Mouse (Mus musculus): Measurements from ENCODE around the gene Rhbdd1. TPM values are rescaled to one million over a fixed set of nuclear protein-coding genes. Genes with fewer than 3 reads are reported as not detected.

Gene Rhbdd1
- total and polyA plus RNA-seq, 3 experiments: 7.5 to 10.4 TPM; not detected in 1

DNA sequence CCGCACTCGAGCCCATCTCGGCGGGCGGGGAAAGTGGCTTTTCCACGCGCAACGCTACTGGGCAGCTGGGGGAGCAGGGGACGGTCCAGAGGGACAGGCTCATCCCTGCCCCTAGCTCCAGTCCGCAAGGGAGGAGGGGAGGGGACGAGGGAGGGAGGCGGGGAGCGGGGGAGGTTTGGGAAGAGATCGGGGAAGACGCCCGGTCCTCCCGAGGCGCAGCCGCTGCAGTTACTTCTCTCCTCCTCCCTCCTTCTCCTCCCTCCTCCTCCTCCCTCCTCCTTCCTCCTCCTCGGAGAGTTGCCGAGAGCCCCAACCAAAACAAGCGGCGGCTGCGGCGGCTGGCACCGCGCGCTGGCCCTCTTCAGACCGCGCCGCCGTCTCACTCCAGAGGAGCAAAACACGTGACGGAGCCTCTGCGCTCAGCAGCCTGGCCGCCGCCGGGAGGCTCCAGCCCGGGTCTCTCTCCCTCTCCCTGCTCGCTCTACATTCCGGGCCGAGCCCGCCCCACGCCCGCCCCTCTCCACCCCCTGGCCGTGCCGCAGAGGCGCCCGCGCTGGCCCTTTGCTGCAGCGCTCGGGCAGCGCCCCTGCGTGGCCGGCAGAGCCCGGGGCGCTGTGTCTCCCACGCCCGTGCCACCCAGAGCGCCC, 25.0 kb upstream of the Rhbdd1 start, which contains the start of gene Irs1:
Gene Irs1, minus strand, starts transcription at position 266 of the 647 bp plus-strand sequence.
- TF ChIP-seq BHLHE40 (IDR thresholded peaks at IDR 0.05; ENCODE audit: borderline replicate concordance, low read depth, low read length): no peak
- no peak for TF ChIP-seq EP300 (IDR thresholded peaks at IDR 0.05; ENCODE audit: low read depth in 1 of 2, low read length in 2 of 2)
- TF ChIP-seq CHD1 (IDR thresholded peaks at IDR 0.05; ENCODE audit: low read depth, low read length): no peak
- no peak for TF ChIP-seq MAX (IDR thresholded peaks at IDR 0.05; ENCODE audit: low read length)
- no peak for TF ChIP-seq POLR2AphosphoS2 (IDR thresholded peaks at IDR 0.05; ENCODE audit: low read length)
- TF ChIP-seq USF2 (IDR thresholded peaks at IDR 0.05; ENCODE audit: borderline replicate concordance in 1 of 2, insufficient read depth in 1 of 2, low read depth in 1 of 2, low read length in 2 of 2): no peak
- no peak for TF ChIP-seq MXI1 (IDR thresholded peaks at IDR 0.05; ENCODE audit: low read depth, low read length)
- no peak for TF ChIP-seq GABPA (IDR thresholded peaks at IDR 0.05; ENCODE audit: low read depth, low read length)
- no peak for DNase-seq (ENCODE audit: low read depth, low spot score)
- no peaks in the 10 kb centered on the region for H3K36me3 ChIP-seq (ENCODE audit: control insufficient read depth in 1 of 2, insufficient read depth in 2 of 2, low read length in 2 of 2)
- no peaks in the 10 kb centered on the region for H3K4me1 ChIP-seq (ENCODE audit: control insufficient read depth in 1 of 2, insufficient read depth in 2 of 2, low read length in 2 of 2)
- H3K9me3 ChIP-seq (replicated peaks; ENCODE audit: insufficient read depth, low read length): no peaks in the 10 kb centered on the region
- no peaks in the 10 kb centered on the region for H3K79me2 ChIP-seq (ENCODE audit: control insufficient read depth, insufficient read depth, low read length, poor library complexity)
- no peak within 1 kb of the TSS for H3K9ac ChIP-seq (ENCODE audit: control insufficient read depth, low read depth, low read length, poor library complexity, severe bottlenecking)
- no peaks in the 10 kb centered on the region for H3K27me3 ChIP-seq (ENCODE audit: control insufficient read depth in 1 of 2, insufficient read depth in 2 of 2, low read length in 2 of 2)
- H3K27ac ChIP-seq (ENCODE audit: control insufficient read depth, low read depth, low read length): no peak within 1 kb of the TSS
- no peak within 1 kb of the TSS for H3K4me3 ChIP-seq (ENCODE audit: control insufficient read depth in 1 of 2, insufficient read depth in 1 of 2, low read depth in 2 of 2, low read length in 2 of 2)

DNA sequence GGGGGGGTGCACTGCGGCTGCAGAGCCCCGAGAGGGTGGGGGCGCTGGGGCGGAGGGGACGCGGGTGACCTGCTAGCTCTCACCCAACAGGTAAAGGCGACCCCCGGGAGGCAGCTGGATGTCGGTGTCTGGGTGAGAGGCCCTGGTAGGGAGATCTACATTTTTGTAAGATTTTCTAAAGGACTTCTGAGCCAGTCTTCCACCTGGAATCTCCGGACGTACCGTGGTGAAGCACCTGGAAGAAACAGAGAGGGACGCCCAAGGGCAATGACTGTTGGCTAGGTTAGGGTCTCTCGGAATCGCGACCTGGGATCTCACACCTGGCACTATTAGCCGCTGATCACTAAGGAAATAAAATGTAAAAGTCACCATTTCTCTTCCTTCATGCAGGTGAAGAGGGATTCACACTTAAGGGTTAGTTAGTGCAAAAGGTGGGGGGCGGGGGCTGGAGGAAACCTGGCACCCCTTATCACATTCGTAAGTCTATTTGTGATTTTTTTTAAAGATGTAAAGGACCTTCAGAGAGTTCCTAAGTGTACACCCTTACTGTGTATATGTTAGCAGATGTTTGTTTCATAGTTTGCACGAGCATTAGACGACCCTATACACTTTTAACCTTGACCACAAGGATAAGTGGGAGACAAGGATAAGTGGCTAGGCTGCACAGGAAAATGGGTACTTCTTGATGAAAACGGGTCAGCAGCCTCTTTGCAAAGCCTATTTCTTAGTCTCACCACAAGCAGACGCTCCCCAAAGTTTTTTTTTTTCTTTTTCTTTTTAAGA, 24.1 kb upstream of the Rhbdd1 start:
- H3K27me3 ChIP-seq (ENCODE audit: control insufficient read depth in 1 of 2, insufficient read depth in 2 of 2, low read length in 2 of 2): no peaks in the 10 kb centered on the region

More for the DNA sequence above, 24.1 kb upstream of the Rhbdd1 start:
- Histone ChIP-seq H3K4me3 (ENCODE audit: control insufficient read depth in 1 of 2, insufficient read depth in 1 of 2, low read depth in 2 of 2, low read length in 2 of 2) (no peak overlapping the region), H3K9ac (ENCODE audit: control insufficient read depth, low read depth, low read length, poor library complexity, severe bottlenecking) (no peak overlapping the region), H3K36me3 (ENCODE audit: control insufficient read depth in 1 of 2, insufficient read depth in 2 of 2, low read length in 2 of 2) (no peaks in the 10 kb centered on the region), H3K9me3 (replicated peaks; ENCODE audit: insufficient read depth, low read length) (no peaks in the 10 kb centered on the region), H3K27ac (ENCODE audit: control insufficient read depth, low read depth, low read length) (no peak overlapping the region), H3K79me2 (ENCODE audit: control insufficient read depth, insufficient read depth, low read length, poor library complexity) (no peaks in the 10 kb centered on the region), H3K4me1 (ENCODE audit: control insufficient read depth in 1 of 2, insufficient read depth in 2 of 2, low read length in 2 of 2) (no peaks in the 10 kb centered on the region)
- TF ChIP-seq MAZ (IDR thresholded peaks at IDR 0.05; ENCODE audit: low read depth, low read length): no peak
- no peak for TF ChIP-seq ZC3H11A (IDR thresholded peaks at IDR 0.05; ENCODE audit: low read depth, low read length)
- TF ChIP-seq EP300 (IDR thresholded peaks at IDR 0.05; ENCODE audit: low read depth in 1 of 2, low read length in 2 of 2): no peak
- no peak for TF ChIP-seq RCOR1 (IDR thresholded peaks at IDR 0.05; ENCODE audit: low read depth, low read length)
- TF ChIP-seq ZNF384 (IDR thresholded peaks at IDR 0.05; ENCODE audit: low read depth, low read length): no peak
- no peak for TF ChIP-seq MAFK (IDR thresholded peaks at IDR 0.05; ENCODE audit: borderline replicate concordance, low read depth, low read length)
- no peak for TF ChIP-seq TCF12 (IDR thresholded peaks at IDR 0.05; ENCODE audit: low read depth, low read length)
- no peak for TF ChIP-seq CHD2 (IDR thresholded peaks at IDR 0.05; ENCODE audit: low read length)
- TF ChIP-seq NELFE (IDR thresholded peaks at IDR 0.05; ENCODE audit: low read depth, low read length): no peak
- no peak for TF ChIP-seq HCFC1 (IDR thresholded peaks at IDR 0.05; ENCODE audit: low read depth, low read length)
- no peak for TF ChIP-seq SMC3 (IDR thresholded peaks at IDR 0.05; ENCODE audit: low read depth, low read length)
- no peak for TF ChIP-seq CTCF (IDR thresholded peaks at IDR 0.05 in 2 of 3, conservative IDR thresholded peaks at IDR 0.05 in 1 of 3; ENCODE audit: control insufficient read depth in 1 of 3, insufficient read depth in 1 of 3, low read depth in 2 of 3, low read length in 3 of 3, poor library complexity in 1 of 3, severe bottlenecking in 1 of 3)
- no peak for TF ChIP-seq MAX (IDR thresholded peaks at IDR 0.05; ENCODE audit: low read length)
- no peak for TF ChIP-seq GATA1 (IDR thresholded peaks at IDR 0.05; ENCODE audit: low read depth, low read length)
- no peak for TF ChIP-seq GABPA (IDR thresholded peaks at IDR 0.05; ENCODE audit: low read depth, low read length)
- no peak for TF ChIP-seq USF2 (IDR thresholded peaks at IDR 0.05; ENCODE audit: borderline replicate concordance in 1 of 2, insufficient read depth in 1 of 2, low read depth in 1 of 2, low read length in 2 of 2)
- DNase-seq (ENCODE audit: low read depth, low spot score): no peak

Measured in MEL (cell line).